Mouse (Mus musculus) layer of hippocampus, adult 9-11 months (tissue): ENCODE data around the gene Tfap4.
"Not testable (repeated sequence)": the region's sequence is repeated elsewhere in the genome, so short reads cannot be mapped to it uniquely, and the experiment has no call there.

Experiments used
- DNase-seq: peaks from one replicate; pipeline ENCODE4 v3.0.0; 2022

Gene Tfap4

GRCm38 (mm10) chr16:4551885-4552284, 7.8 kb downstream of the Tfap4 start:
- no peak for DNase-seq

- DNase-seq, result no peak
These were observed 8.6 kb downstream of the Tfap4 start for GRCm38 (mm10) chr16:4551056-4551455.

GRCm38 (mm10) chr16:4548953-4549688, 10.5 kb downstream of the Tfap4 start:
- DNase-seq, result no peak

- DNase-seq, result no peak
These were observed 12.0 kb downstream of the Tfap4 start for GRCm38 (mm10) chr16:4547611-4548010.

- no peak for DNase-seq
These were observed 12.8 kb downstream of the Tfap4 start for GRCm38 (mm10) chr16:4546838-4547237.

GRCm38 (mm10) chr16:4544845-4545244, 14.8 kb downstream of the Tfap4 start:
- no peak for DNase-seq

GRCm38 (mm10) chr16:4543266-4543665, 16.4 kb downstream of the Tfap4 start:
- DNase-seq, result no peak

- no peak for DNase-seq
These were observed 17.3 kb downstream of the Tfap4 start for GRCm38 (mm10) chr16:4542236-4542774.

GRCm38 (mm10) chr16:4541501-4542198, 18.0 kb downstream of the Tfap4 start, which contains the start of gene Srl:
TSS of gene Srl (minus strand) at chr16:4541816.
- DNase-seq, result peak; percentile 100

- DNase-seq, result no peak
These were observed 18.6 kb downstream of the Tfap4 start for GRCm38 (mm10) chr16:4541033-4541432.

- DNase-seq, result no peak
These were observed 19.4 kb downstream of the Tfap4 start for GRCm38 (mm10) chr16:4540064-4540775.

- no peak for DNase-seq
These were observed 20.1 kb downstream of the Tfap4 start for GRCm38 (mm10) chr16:4539521-4539920.

- no peak for DNase-seq
These were observed 21.9 kb downstream of the Tfap4 start for GRCm38 (mm10) chr16:4537616-4538358.

- DNase-seq, result not testable (repeated sequence)
These were observed 32.3 kb downstream of the Tfap4 start for GRCm38 (mm10) chr16:4527373-4527772.

- DNase-seq, result no peak
These were observed 36.2 kb downstream of the Tfap4 start for GRCm38 (mm10) chr16:4523313-4524004.

- no peak for DNase-seq
These were observed 36.8 kb downstream of the Tfap4 start for GRCm38 (mm10) chr16:4522879-4523278.

GRCm38 (mm10) chr16:4521735-4522530, 37.7 kb downstream of the Tfap4 start:
- DNase-seq, result no peak

- DNase-seq, result no peak
These were observed 38.5 kb downstream of the Tfap4 start for GRCm38 (mm10) chr16:4521074-4521667.

GRCm38 (mm10) chr16:4520673-4521072, 39.0 kb downstream of the Tfap4 start:
- no peak for DNase-seq

- DNase-seq, result no peak
These were observed 39.8 kb downstream of the Tfap4 start for GRCm38 (mm10) chr16:4519825-4520224.

- no peak for DNase-seq
These were observed 40.5 kb downstream of the Tfap4 start for GRCm38 (mm10) chr16:4519157-4519556.
